Mouse (Mus musculus) adrenal gland, postnatal 4 days (tissue): ENCODE measurements around the gene Ptges2. TPM values are rescaled to one million over a fixed set of nuclear protein-coding genes. Genes with fewer than 3 reads are reported as not detected.

ENCODE experiments used
- DNase-seq, 2 experiments: peaks; one replicate each; pipeline ENCODE4 v3.0.0; 2021 to 2022; ENCODE audit warnings: low spot score in 2 of 2, mixed read lengths in 2 of 2
- total RNA-seq, 2 experiments: library from RNA; stranded (reverse); gene quantifications; 2 replicates each; pipeline ENCODE4 v1.2.3; 2021

Gene Ptges2
- total RNA-seq, 2 experiments from 2014 or later, result 49.2 to 60.7 TPM

GRCm38 (mm10) chr2:32412742-32413531 lies 17.2 kb downstream of the Ptges2 start:
- no peak for DNase-seq

GRCm38 (mm10) chr2:32413936-32414335 lies 18.2 kb downstream of the Ptges2 start:
- no peak for DNase-seq

- DNase-seq, result no peak
These were observed 20.1 kb downstream of the Ptges2 start for GRCm38 (mm10) chr2:32415801-32416200.

- no peak for DNase-seq
These were observed 20.9 kb downstream of the Ptges2 start for GRCm38 (mm10) chr2:32416556-32416955.

GRCm38 (mm10) chr2:32417486-32417885 lies 21.8 kb downstream of the Ptges2 start:
- DNase-seq, result no peak

GRCm38 (mm10) chr2:32418430-32419151 lies 22.9 kb downstream of the Ptges2 start:
- no peak for DNase-seq

GRCm38 (mm10) chr2:32419359-32419758 lies 23.7 kb downstream of the Ptges2 start:
- peak in 1 of 2 experiments; percentile 40 for DNase-seq

- no peak for DNase-seq
These were observed 24.4 kb downstream of the Ptges2 start for GRCm38 (mm10) chr2:32420066-32420608.

- DNase-seq, result no peak
These were observed 25.0 kb downstream of the Ptges2 start for GRCm38 (mm10) chr2:32420647-32421046.

GRCm38 (mm10) chr2:32421851-32422251 lies 26.2 kb downstream of the Ptges2 start:
- DNase-seq, result no peak

GRCm38 (mm10) chr2:32423481-32424331 lies 28.0 kb downstream of the Ptges2 start:
- DNase-seq, result peak in 1 of 2 experiments; percentile 27

GRCm38 (mm10) chr2:32424796-32425195 lies 29.1 kb downstream of the Ptges2 start:
- no peak for DNase-seq

- no peak for DNase-seq
These were observed 29.9 kb downstream of the Ptges2 start for GRCm38 (mm10) chr2:32425568-32425967.

GRCm38 (mm10) chr2:32426141-32426540 lies 30.4 kb downstream of the Ptges2 start:
- no peak for DNase-seq

- no peak for DNase-seq
These were observed 32.0 kb downstream of the Ptges2 start for GRCm38 (mm10) chr2:32427720-32428119.

- DNase-seq, result no peak
These were observed 32.6 kb downstream of the Ptges2 start for GRCm38 (mm10) chr2:32428262-32428722.

- DNase-seq, result no peak
These were observed 33.7 kb downstream of the Ptges2 start for GRCm38 (mm10) chr2:32429215-32429891.

GRCm38 (mm10) chr2:32430701-32431676 lies 35.3 kb downstream of the Ptges2 start:
- peak in 1 of 2 experiments; percentile 56 for DNase-seq

GRCm38 (mm10) chr2:32436686-32437372 lies 41.1 kb downstream of the Ptges2 start:
- no peak for DNase-seq
